Mouse (Mus musculus) stomach, embryonic 16.5 days (tissue): ENCODE data around the gene Cpm. TPM values are rescaled to one million over a fixed set of nuclear protein-coding genes. Genes with fewer than 3 reads are reported as not detected.
A peak's percentile ranks its signal among the peaks of the same experiment; 100 is the strongest.

Experiments
- ATAC-seq: fragments of 200-750 bp; cut with Nextera tagmentation; 2 replicates; pipeline ENCODE4 v1.8.0; 2017; ENCODE audit warnings: moderate number of reproducible peaks, moderate TSS enrichment; ENCODE audit not compliant: insufficient read depth, low FRiP score
- H3K27ac ChIP-seq: fragments of 300-500 bp; sonication (generic); 2 replicates; pipeline ENCODE4 v1.5.1; 2014; ENCODE audit warnings: low read length
- H3K27me3 ChIP-seq: fragments of 300-500 bp; sonication (generic); 2 replicates; pipeline ENCODE4 v1.6.1; 2014; ENCODE audit warnings: low read length, control low read depth, mixed read lengths; ENCODE audit not compliant: control insufficient read depth, insufficient read depth
- H3K36me3 ChIP-seq: fragments of 300-500 bp; sonication (generic); 2 replicates; pipeline ENCODE4 v1.6.1; 2014; ENCODE audit warnings: low read length; ENCODE audit not compliant: control insufficient read depth, insufficient read depth
- H3K4me1 ChIP-seq: fragments of 300-500 bp; sonication (generic); 2 replicates; pipeline ENCODE4 v1.6.1; 2014; ENCODE audit warnings: low read length, control low read depth, mixed read lengths; ENCODE audit not compliant: control insufficient read depth, insufficient read depth
- H3K4me2 ChIP-seq: fragments of 300-500 bp; sonication (generic); 2 replicates; pipeline ENCODE4 v1.6.1; 2014; ENCODE audit warnings: low read depth, low read length, mixed read lengths
- H3K4me3 ChIP-seq: fragments of 300-500 bp; sonication (generic); replicated peaks from 2 replicates; pipeline ENCODE4 v1.5.1; 2014; ENCODE audit warnings: mild to moderate bottlenecking, low read length
- H3K9ac ChIP-seq: fragments of 300-500 bp; sonication (generic); 2 replicates; pipeline ENCODE4 v1.6.1; 2014; ENCODE audit warnings: low read length
- H3K9me3 ChIP-seq: fragments of 300-500 bp; sonication (generic); replicated peaks from 2 replicates; pipeline ENCODE4 v1.6.1; 2016; ENCODE audit warnings: low read length, control low read depth; ENCODE audit not compliant: control insufficient read depth
- WGBS: fragments of 180-500 bp; shearing (Covaris S2); extraction: QIAGEN DNeasy Blood & Tissue Kit; methylation state at CpG from one replicate; pipeline ENCODE4 v1.1.7; 2014; 5-methylcytosine and 5-hydroxymethylcytosine counted together
- polyA plus RNA-seq: library from polyadenylated mRNA; unstranded; fragments of >200 nt; fragmentation: Nextera tagmentation; extraction: Ambion mirVana; gene quantifications from 2 replicates; pipeline ENCODE4 v1.2.1, GENCODE M21; 2015

Gene Cpm
- polyA plus RNA-seq, 1 experiment from 2014 or later: 74.0 TPM

DNA sequence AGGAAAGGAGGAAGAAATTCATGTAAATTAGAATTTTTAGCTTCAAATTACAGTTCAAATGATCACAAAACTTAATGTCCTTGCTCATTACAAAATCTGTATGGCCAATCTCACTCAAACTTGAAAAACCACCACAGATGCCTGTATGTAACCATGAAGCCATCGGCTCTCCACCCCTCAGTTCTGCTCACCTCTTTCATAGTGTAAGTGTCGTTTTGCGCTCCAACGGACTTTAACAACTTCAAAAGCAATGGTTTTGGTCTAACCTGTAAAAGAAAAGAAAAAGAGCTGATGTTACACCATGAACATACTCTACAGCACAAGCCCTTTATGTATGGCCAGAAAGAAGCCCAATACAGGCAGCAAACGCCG, 75.7 kb downstream of the Cpm start:
- Histone ChIP-seq H3K27ac (no peak overlapping the region), H3K4me3 (no peak overlapping the region), H3K9me3 (no peaks in the 10 kb centered on the region), H3K4me2 (no peak overlapping the region), H3K9ac (no peak overlapping the region), H3K27me3 (no peaks in the 10 kb centered on the region), H3K4me1 (peaks cover 14% of the 10 kb centered on the region), H3K36me3 (peaks cover 26% of the 10 kb centered on the region)
- WGBS: 96% methylated on average over 6 of the region's 6 CpGs
- ATAC-seq: no peak

DNA sequence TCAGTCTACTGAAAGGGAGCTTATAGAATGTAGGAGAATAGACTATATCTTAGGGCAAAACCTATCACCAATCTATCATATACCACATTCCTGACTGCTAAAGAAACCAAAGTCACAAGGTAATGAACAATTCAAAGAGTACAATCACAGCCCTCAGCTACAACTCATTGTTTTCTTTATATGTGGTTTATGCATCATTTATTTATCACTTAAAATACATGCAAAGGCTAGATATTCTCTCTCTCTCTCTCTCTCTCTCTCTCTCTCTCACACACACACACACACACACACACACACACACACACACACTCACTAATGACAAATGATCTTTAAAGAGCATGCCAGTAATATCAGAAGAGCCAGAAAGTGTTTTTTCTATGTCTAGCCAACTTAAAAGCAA, 76.5 kb downstream of the Cpm start:
- no peak overlapping the region for H3K9ac ChIP-seq
- H3K27me3 ChIP-seq: no peaks in the 10 kb centered on the region
- peaks cover 21% of the 10 kb centered on the region for H3K36me3 ChIP-seq
- ATAC-seq: no peak
- H3K9me3 ChIP-seq: no peaks in the 10 kb centered on the region
- H3K27ac ChIP-seq: no peak overlapping the region
- H3K4me3 ChIP-seq: no peak overlapping the region
- peaks cover 14% of the 10 kb centered on the region for H3K4me1 ChIP-seq
- no peak overlapping the region for H3K4me2 ChIP-seq

DNA sequence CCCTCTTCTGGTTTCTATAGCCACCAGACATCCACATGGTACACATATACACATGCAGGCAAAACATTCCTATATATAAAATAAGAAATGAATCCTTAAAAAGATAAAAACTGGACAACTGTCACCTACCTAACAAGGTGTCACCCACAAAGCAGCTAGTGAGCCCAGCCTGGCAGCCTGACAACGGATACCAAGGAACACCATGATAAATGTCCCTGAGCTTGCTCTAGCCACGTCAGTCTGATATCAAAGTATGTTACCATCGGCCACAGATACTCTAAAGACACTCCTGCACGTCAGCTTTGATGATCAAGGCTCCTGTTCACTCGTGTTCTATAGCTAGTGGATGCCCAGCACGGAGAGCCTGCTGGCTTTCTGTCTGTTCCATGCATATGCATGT, 77.1 kb downstream of the Cpm start:
- no peak overlapping the region for H3K4me2 ChIP-seq
- no peak for ATAC-seq
- H3K4me1 ChIP-seq: peaks cover 14% of the 10 kb centered on the region
- no peak overlapping the region for H3K4me3 ChIP-seq
- no peaks in the 10 kb centered on the region for H3K27me3 ChIP-seq
- H3K27ac ChIP-seq: no peak overlapping the region
- WGBS: 83% methylated on average over 6 of the region's 6 CpGs
- no peaks in the 10 kb centered on the region for H3K9me3 ChIP-seq
- H3K9ac ChIP-seq: no peak overlapping the region
- H3K36me3 ChIP-seq: peaks cover 21% of the 10 kb centered on the region

DNA sequence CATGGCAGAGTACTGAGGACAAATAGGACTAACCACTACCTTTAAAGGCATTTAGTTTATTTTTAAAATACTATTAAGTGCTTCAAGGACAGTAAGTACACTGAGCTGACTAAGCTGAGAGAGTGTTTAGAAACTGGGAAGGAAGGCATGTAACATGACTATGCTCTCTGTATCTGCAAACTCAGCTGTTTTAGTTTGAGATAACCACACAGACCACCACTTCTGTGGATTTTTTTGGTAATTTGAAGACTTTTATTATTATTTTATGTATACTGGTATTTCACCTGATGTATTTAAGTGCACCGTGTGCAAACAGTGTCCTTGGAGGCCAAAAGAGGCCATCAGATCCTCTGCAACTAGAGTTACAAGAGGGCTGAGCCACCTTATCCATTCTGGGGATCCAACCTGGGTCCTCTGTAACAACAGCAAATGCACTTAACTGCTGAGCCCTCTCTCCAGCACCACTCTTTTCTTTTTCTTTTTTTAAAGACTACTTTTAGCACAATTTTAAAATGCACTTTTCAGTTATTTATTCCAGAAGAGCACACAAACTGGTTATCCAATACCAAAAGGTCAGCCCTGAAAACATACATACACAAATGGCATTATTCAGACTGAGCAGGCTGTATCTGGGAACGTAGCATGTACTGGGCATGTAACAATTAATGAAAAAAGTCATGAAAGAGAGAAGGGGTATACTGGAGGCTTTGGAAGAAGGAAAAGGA, 78.0 kb downstream of the Cpm start:
- Histone ChIP-seq H3K4me3 (no peak overlapping the region), H3K36me3 (peaks cover 15% of the 10 kb centered on the region; the same call in 1 of the 2 replicates), H3K9me3 (no peaks in the 10 kb centered on the region), H3K27ac (no peak overlapping the region), H3K4me1 (peaks cover 14% of the 10 kb centered on the region), H3K9ac (no peak overlapping the region), H3K4me2 (no peak overlapping the region), H3K27me3 (no peaks in the 10 kb centered on the region)
- WGBS: 88% methylated on average over 2 of the region's 2 CpGs
- no peak for ATAC-seq

DNA sequence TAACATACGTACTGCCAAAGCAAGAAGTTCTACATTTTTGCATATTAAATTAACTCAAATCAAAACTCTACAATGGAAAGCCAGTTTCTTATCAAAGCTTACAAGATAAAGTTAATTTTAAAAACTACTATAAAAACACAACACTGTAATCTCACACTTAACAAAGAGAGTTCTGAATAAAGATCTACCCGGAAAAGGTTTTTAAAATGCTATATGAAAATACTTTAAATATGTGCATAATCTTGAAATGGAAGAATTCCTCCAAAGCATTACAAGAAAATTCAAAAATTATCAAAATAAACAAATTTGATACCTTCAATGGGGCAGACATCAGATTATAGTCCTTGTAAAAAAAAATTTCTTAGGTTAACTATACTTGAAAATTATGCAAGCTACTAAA, 79.1 kb downstream of the Cpm start:
- 95% methylated on average over 2 of the region's 2 CpGs for WGBS
- H3K9ac ChIP-seq: no peak overlapping the region

DNA sequence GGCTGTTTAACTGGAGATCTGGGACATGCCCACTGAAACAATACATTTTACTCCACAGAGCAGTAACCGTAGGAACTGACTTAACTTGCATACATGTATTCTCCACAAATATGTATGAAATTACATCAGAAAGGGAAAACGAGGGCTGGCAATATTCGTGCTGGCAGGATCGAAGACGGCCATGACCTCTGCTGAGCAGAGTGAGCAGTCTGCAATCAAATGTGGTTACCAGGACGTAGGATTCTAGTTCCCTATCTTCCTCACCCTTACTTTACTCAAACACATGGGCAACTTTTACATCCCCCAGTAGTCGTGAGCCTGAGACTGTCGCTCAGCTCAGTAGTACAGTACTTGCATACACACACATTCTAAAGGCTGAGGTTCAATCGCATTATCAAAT, 79.6 kb downstream of the Cpm start:
- WGBS: 65% methylated on average over 9 of the region's 9 CpGs
- H3K4me1 ChIP-seq: peaks cover 14% of the 10 kb centered on the region
- ATAC-seq: no peak
- H3K9me3 ChIP-seq: no peaks in the 10 kb centered on the region
- H3K36me3 ChIP-seq: 0 out of 2 replicates have a peak, but pooled peaks cover 5% of the 10 kb centered on the region
- H3K27ac ChIP-seq: no peak overlapping the region
- H3K9ac ChIP-seq: peak overlapping the region; percentile 57; the same call in 1 of the 2 replicates
- H3K4me3 ChIP-seq: peak overlapping the region; percentile 87
- peak overlapping the region; percentile 70 for H3K4me2 ChIP-seq
- no peaks in the 10 kb centered on the region for H3K27me3 ChIP-seq

More for the DNA sequence above, 79.1 kb downstream of the Cpm start:
- H3K4me1 ChIP-seq: peaks cover 14% of the 10 kb centered on the region
- no peak for ATAC-seq
- H3K27ac ChIP-seq: no peak overlapping the region
- H3K27me3 ChIP-seq: no peaks in the 10 kb centered on the region
- no peak overlapping the region for H3K4me3 ChIP-seq
- H3K36me3 ChIP-seq: peaks cover 10% of the 10 kb centered on the region; the same call in 1 of the 2 replicates
- H3K4me2 ChIP-seq: no peak overlapping the region
- H3K9me3 ChIP-seq: no peaks in the 10 kb centered on the region

DNA sequence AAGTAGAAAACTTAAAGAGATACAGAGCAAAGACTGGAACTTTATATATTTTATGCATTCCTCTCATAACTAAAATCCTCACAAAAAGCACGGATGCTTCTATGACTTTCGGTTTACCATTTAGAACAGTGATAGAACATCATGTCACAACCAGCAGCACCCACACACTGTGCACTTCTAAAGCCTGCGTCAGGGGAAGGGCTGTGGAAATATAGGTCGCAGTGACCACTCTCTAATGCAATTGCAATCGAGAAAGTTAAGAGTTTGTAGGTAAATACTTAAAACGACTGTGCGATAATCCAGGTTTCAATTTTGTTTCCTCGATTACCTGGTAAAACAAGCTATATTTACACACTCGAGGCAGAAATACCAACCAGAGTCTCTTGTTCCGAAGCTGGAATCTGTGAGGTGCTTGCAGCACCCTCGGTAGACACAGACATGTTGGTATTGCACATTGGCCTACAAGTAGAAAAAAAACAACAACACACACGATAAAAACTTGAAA, 80.1 kb downstream of the Cpm start:
- no peak for ATAC-seq

DNA sequence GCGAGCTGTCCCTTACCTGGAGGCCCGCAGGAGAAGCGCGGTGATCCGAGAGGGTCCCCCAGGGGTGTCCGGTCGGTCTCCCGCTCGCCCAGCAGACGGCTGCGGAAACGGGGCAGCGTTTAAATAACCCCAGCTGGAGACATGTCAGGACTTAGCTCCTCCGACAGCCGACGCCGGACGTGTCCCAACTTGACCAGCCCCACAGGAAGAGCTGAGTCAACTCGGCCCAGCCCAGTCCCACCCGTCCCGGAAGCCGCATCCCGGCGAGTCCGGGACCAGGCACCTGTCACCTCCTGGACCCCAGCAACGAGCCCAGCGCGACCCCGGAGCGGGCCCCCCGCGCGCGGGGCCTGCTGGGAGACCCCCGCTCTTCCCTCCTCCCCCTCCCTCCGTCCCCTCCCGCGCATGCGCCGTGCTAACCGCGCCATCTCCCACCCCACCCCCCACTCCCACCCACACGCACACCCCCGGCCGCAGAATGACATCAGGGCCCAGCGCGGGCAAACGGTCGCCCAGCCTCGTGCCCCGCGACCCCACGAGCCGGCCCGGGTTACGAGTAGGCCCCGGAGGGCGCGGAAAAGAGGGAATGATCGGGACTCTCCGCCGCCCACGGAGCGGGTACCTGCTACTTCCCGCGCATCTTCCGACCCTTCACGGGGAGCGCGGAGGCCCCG, 80.8 kb downstream of the Cpm start:
- Histone ChIP-seq H3K27ac (peak overlapping the region; percentile 99), H3K4me1 (peaks cover 14% of the 10 kb centered on the region), H3K36me3 (0 out of 2 replicates have a peak, but pooled peaks cover 4% of the 10 kb centered on the region), H3K4me2 (peak overlapping the region; percentile 70), H3K27me3 (no peaks in the 10 kb centered on the region), H3K4me3 (peak overlapping the region; percentile 87), H3K9me3 (no peaks in the 10 kb centered on the region), H3K9ac (peak overlapping the region; percentile 100)
- under 1% methylated on average over 71 of the region's 71 CpGs for WGBS
- ATAC-seq: peak; percentile 81

More for the DNA sequence above, 80.1 kb downstream of the Cpm start:
- Histone ChIP-seq H3K27ac (peak overlapping the region; percentile 99), H3K9ac (peak overlapping the region; percentile 100), H3K4me2 (peak overlapping the region; percentile 70), H3K4me3 (peak overlapping the region; percentile 87), H3K27me3 (no peaks in the 10 kb centered on the region), H3K4me1 (peaks cover 14% of the 10 kb centered on the region), H3K9me3 (no peaks in the 10 kb centered on the region), H3K36me3 (0 out of 2 replicates have a peak, but pooled peaks cover 4% of the 10 kb centered on the region)
- WGBS: 33% methylated on average over 12 of the region's 12 CpGs

DNA sequence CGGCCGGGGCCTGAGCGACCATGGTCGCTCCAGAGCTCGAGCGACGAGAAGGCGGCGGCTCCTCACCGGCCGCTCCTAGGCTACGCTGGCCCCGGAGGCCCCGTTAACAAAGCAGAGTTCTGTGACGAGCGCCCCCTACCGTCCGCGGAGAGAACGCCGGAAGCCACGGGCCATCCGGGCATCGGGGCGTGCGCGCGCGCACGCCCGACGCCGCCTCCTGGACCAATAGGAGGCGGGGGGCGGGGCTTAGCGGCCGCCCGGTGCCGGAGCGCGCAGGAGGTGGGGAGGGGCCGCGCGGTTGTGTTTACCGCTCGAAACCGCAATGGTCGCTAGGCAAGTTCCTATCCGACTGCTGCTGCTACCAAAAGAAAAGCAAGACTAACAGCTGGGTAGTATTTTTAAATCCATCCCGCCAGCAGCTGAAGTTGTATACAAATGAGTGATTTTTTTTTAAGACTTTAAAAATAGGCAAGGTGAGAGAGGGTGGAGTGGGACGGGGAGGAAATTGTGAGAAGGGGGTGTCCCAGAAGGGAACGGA, 81.4 kb downstream of the Cpm start, which contains the start of gene Mdm2:
TSS of gene Mdm2 (minus strand) at position 155 of the 538 bp plus-strand sequence.
- WGBS: under 1% methylated on average over 51 of the region's 52 CpGs

More for the DNA sequence above, 81.4 kb downstream of the Cpm start, which contains the start of gene Mdm2:
- peak within 1 kb of the TSS; percentile 100 for H3K9ac ChIP-seq
- peak within 1 kb of the TSS; percentile 99 for H3K27ac ChIP-seq
- no peaks in the 10 kb centered on the region for H3K27me3 ChIP-seq
- peak; percentile 89 for ATAC-seq
- H3K9me3 ChIP-seq: no peaks in the 10 kb centered on the region
- H3K4me3 ChIP-seq: peak within 1 kb of the TSS; percentile 87
- H3K4me1 ChIP-seq: peaks cover 14% of the 10 kb centered on the region
- H3K4me2 ChIP-seq: peak within 1 kb of the TSS; percentile 70
- H3K36me3 ChIP-seq: 0 out of 2 replicates have a peak, but pooled peaks cover 4% of the 10 kb centered on the region
